Mouse (Mus musculus): ENCODE data around the gene Cpxm2.

Gene Cpxm2

GRCm38 (mm10) chr7:132145227-132145800 lies 9.2 kb downstream of the Cpxm2 start:
- DNase-seq (ENCODE audit: low spot score): no peak

GRCm38 (mm10) chr7:132128687-132129086 lies 25.9 kb downstream of the Cpxm2 start:
- no peak for DNase-seq (ENCODE audit: low spot score)

GRCm38 (mm10) chr7:132124948-132125347 lies 29.6 kb downstream of the Cpxm2 start:
- no peak for DNase-seq (ENCODE audit: low spot score)

- DNase-seq (ENCODE audit: low spot score): no peak
These were observed 31.3 kb downstream of the Cpxm2 start for GRCm38 (mm10) chr7:132123211-132123610.

GRCm38 (mm10) chr7:132119817-132120216 lies 34.7 kb downstream of the Cpxm2 start:
- DNase-seq (ENCODE audit: low spot score): no peak

- no peak for DNase-seq (ENCODE audit: low spot score)
These were observed 42.8 kb downstream of the Cpxm2 start for GRCm38 (mm10) chr7:132111770-132112169.

- no peak for DNase-seq (ENCODE audit: low spot score)
These were observed 44.2 kb downstream of the Cpxm2 start for GRCm38 (mm10) chr7:132110308-132110707.

GRCm38 (mm10) chr7:132106891-132107290 lies 47.6 kb downstream of the Cpxm2 start:
- no peak for DNase-seq (ENCODE audit: low spot score)

- no peak for DNase-seq (ENCODE audit: low spot score)
These were observed 49.2 kb downstream of the Cpxm2 start for GRCm38 (mm10) chr7:132105326-132105725.

GRCm38 (mm10) chr7:132098441-132098840 lies 56.1 kb downstream of the Cpxm2 start:
- DNase-seq (ENCODE audit: low spot score): no peak

GRCm38 (mm10) chr7:132094666-132095065 lies 59.9 kb downstream of the Cpxm2 start:
- DNase-seq (ENCODE audit: low spot score): no peak

GRCm38 (mm10) chr7:132091551-132091950 lies 63.0 kb downstream of the Cpxm2 start:
- no peak for DNase-seq (ENCODE audit: low spot score)

- no peak for DNase-seq (ENCODE audit: low spot score)
These were observed 65.9 kb downstream of the Cpxm2 start for GRCm38 (mm10) chr7:132088606-132089005.

- DNase-seq (ENCODE audit: low spot score): no peak
These were observed 66.4 kb downstream of the Cpxm2 start for GRCm38 (mm10) chr7:132088181-132088580.

GRCm38 (mm10) chr7:132075825-132076224 lies 78.7 kb downstream of the Cpxm2 start:
- DNase-seq (ENCODE audit: low spot score): no peak

- DNase-seq (ENCODE audit: low spot score): no peak
These were observed 80.0 kb downstream of the Cpxm2 start for GRCm38 (mm10) chr7:132074503-132074902.

GRCm38 (mm10) chr7:132070877-132071625 lies 83.5 kb downstream of the Cpxm2 start:
- DNase-seq (ENCODE audit: low spot score): no peak

- DNase-seq (ENCODE audit: low spot score): no peak
These were observed 86.6 kb downstream of the Cpxm2 start for GRCm38 (mm10) chr7:132067951-132068350.

GRCm38 (mm10) chr7:132067511-132067910 lies 87.0 kb downstream of the Cpxm2 start:
- no peak for DNase-seq (ENCODE audit: low spot score)

- no peak for DNase-seq (ENCODE audit: low spot score)
These were observed 94.4 kb downstream of the Cpxm2 start for GRCm38 (mm10) chr7:132060116-132060515.

GRCm38 (mm10) chr7:132056565-132056964 lies 98.0 kb downstream of the Cpxm2 start:
- no peak for DNase-seq (ENCODE audit: low spot score)

GRCm38 (mm10) chr7:132046662-132047061 lies 107.9 kb downstream of the Cpxm2 start:
- DNase-seq (ENCODE audit: low spot score): no peak

GRCm38 (mm10) chr7:132031940-132032531 lies 122.5 kb downstream of the Cpxm2 start:
- DNase-seq (ENCODE audit: low spot score): no peak
